Mouse (Mus musculus): ENCODE measurements around the gene Hoxc12. TPM values are rescaled to one million over a fixed set of nuclear protein-coding genes. Genes with fewer than 3 reads are reported as not detected.

The Hoxc12 gene
- polyA plus RNA-seq, 1 experiment from 2014 or later, result not detected

- H3K27me3 ChIP-seq (replicated peaks; ENCODE audit: control insufficient read depth, insufficient read depth, low read length), result peaks cover 92% of the 10 kb centered on the region
- no peaks in the 10 kb centered on the region for H3K9me3 ChIP-seq (ENCODE audit: control insufficient read depth, low read length)
- H3K4me1 ChIP-seq (ENCODE audit: control insufficient read depth, insufficient read depth, low read length), result peaks cover 9% of the 10 kb centered on the region; the same call in 1 of the 2 replicates
- no peak overlapping the region for H3K27ac ChIP-seq (ENCODE audit: low read length)
- ATAC-seq, result no peak
- H3K9ac ChIP-seq (ENCODE audit: low read depth, low read length), result peak overlapping the region; percentile 12; the same call in 1 of the 2 replicates
- 12% methylated on average over 16 of the region's 16 CpGs for WGBS
- H3K4me2 ChIP-seq (ENCODE audit: low read depth, low read length), result peak overlapping the region; percentile 42
- H3K4me3 ChIP-seq (ENCODE audit: low read length), result peak overlapping the region; percentile 18
- no peaks in the 10 kb centered on the region for H3K36me3 ChIP-seq (ENCODE audit: control insufficient read depth, insufficient read depth, low read length)
These were observed 40.9 kb downstream of the Hoxc12 start for GRCm38 (mm10) chr15:102977423-102977974.

- H3K27me3 ChIP-seq (replicated peaks; ENCODE audit: control insufficient read depth, insufficient read depth, low read length), result peaks cover 91% of the 10 kb centered on the region
- peaks cover 9% of the 10 kb centered on the region; the same call in 1 of the 2 replicates for H3K4me1 ChIP-seq (ENCODE audit: control insufficient read depth, insufficient read depth, low read length)
- H3K4me3 ChIP-seq (ENCODE audit: low read length), result no peak overlapping the region
- ATAC-seq, result no peak
- H3K36me3 ChIP-seq (ENCODE audit: control insufficient read depth, insufficient read depth, low read length), result no peaks in the 10 kb centered on the region
- no peak overlapping the region for H3K9ac ChIP-seq (ENCODE audit: low read depth, low read length)
- WGBS, result 17% methylated on average over 13 of the region's 13 CpGs
- H3K4me2 ChIP-seq (ENCODE audit: low read depth, low read length), result no peak overlapping the region
- H3K9me3 ChIP-seq (ENCODE audit: control insufficient read depth, low read length), result no peaks in the 10 kb centered on the region
- no peak overlapping the region for H3K27ac ChIP-seq (ENCODE audit: low read length)
These were observed 42.3 kb downstream of the Hoxc12 start for GRCm38 (mm10) chr15:102978615-102979515.

- Histone ChIP-seq H3K27ac (ENCODE audit: low read length) (no peak overlapping the region), H3K9ac (ENCODE audit: low read depth, low read length) (no peak overlapping the region), H3K4me2 (ENCODE audit: low read depth, low read length) (no peak overlapping the region), H3K4me1 (ENCODE audit: control insufficient read depth, insufficient read depth, low read length) (peaks cover 9% of the 10 kb centered on the region; the same call in 1 of the 2 replicates), H3K4me3 (ENCODE audit: low read length) (no peak overlapping the region), H3K36me3 (ENCODE audit: control insufficient read depth, insufficient read depth, low read length) (no peaks in the 10 kb centered on the region), H3K27me3 (replicated peaks; ENCODE audit: control insufficient read depth, insufficient read depth, low read length) (peaks cover 91% of the 10 kb centered on the region), H3K9me3 (ENCODE audit: control insufficient read depth, low read length) (no peaks in the 10 kb centered on the region)
- no peak for ATAC-seq
- WGBS, result 21% methylated on average over 1 of the region's 1 CpGs
These were observed 43.4 kb downstream of the Hoxc12 start for GRCm38 (mm10) chr15:102979936-102980335.

- WGBS, result 7% methylated on average over 11 of the region's 11 CpGs
These were observed 43.8 kb downstream of the Hoxc12 start for GRCm38 (mm10) chr15:102980352-102980751.

GRCm38 (mm10) chr15:102980912-102981311 is 44.4 kb downstream of the Hoxc12 start:
- under 1% methylated on average over 14 of the region's 14 CpGs for WGBS

More at GRCm38 (mm10) chr15:102980352-102980751, 43.8 kb downstream of the Hoxc12 start:
- Histone ChIP-seq H3K4me1 (ENCODE audit: control insufficient read depth, insufficient read depth, low read length) (peaks cover 9% of the 10 kb centered on the region; the same call in 1 of the 2 replicates), H3K9me3 (ENCODE audit: control insufficient read depth, low read length) (no peaks in the 10 kb centered on the region), H3K4me3 (ENCODE audit: low read length) (no peak overlapping the region), H3K27ac (ENCODE audit: low read length) (no peak overlapping the region), H3K9ac (ENCODE audit: low read depth, low read length) (no peak overlapping the region), H3K4me2 (ENCODE audit: low read depth, low read length) (no peak overlapping the region), H3K27me3 (replicated peaks; ENCODE audit: control insufficient read depth, insufficient read depth, low read length) (peaks cover 90% of the 10 kb centered on the region), H3K36me3 (ENCODE audit: control insufficient read depth, insufficient read depth, low read length) (no peaks in the 10 kb centered on the region)
- ATAC-seq, result no peak

GRCm38 (mm10) chr15:102981379-102982288 is 45.1 kb downstream of the Hoxc12 start:
- Histone ChIP-seq H3K9ac (ENCODE audit: low read depth, low read length) (peak overlapping the region; percentile 64), H3K4me2 (ENCODE audit: low read depth, low read length) (peak overlapping the region; percentile 48), H3K36me3 (ENCODE audit: control insufficient read depth, insufficient read depth, low read length) (no peaks in the 10 kb centered on the region), H3K27ac (ENCODE audit: low read length) (peak overlapping the region; percentile 27), H3K9me3 (ENCODE audit: control insufficient read depth, low read length) (no peaks in the 10 kb centered on the region), H3K27me3 (replicated peaks; ENCODE audit: control insufficient read depth, insufficient read depth, low read length) (peaks cover 90% of the 10 kb centered on the region), H3K4me3 (ENCODE audit: low read length) (peak overlapping the region; percentile 40), H3K4me1 (ENCODE audit: control insufficient read depth, insufficient read depth, low read length) (peaks cover 9% of the 10 kb centered on the region; the same call in 1 of the 2 replicates)
- peak; percentile 29; the same call in 1 of the 2 replicates for ATAC-seq
- WGBS, result under 1% methylated on average over 88 of the region's 88 CpGs

More at GRCm38 (mm10) chr15:102980912-102981311, 44.4 kb downstream of the Hoxc12 start:
- no peak overlapping the region for H3K27ac ChIP-seq (ENCODE audit: low read length)
- H3K4me1 ChIP-seq (ENCODE audit: control insufficient read depth, insufficient read depth, low read length), result peaks cover 9% of the 10 kb centered on the region; the same call in 1 of the 2 replicates
- ATAC-seq, result no peak
- H3K4me3 ChIP-seq (ENCODE audit: low read length), result peak overlapping the region; percentile 40
- no peaks in the 10 kb centered on the region for H3K9me3 ChIP-seq (ENCODE audit: control insufficient read depth, low read length)
- peaks cover 90% of the 10 kb centered on the region for H3K27me3 ChIP-seq (replicated peaks; ENCODE audit: control insufficient read depth, insufficient read depth, low read length)
- no peaks in the 10 kb centered on the region for H3K36me3 ChIP-seq (ENCODE audit: control insufficient read depth, insufficient read depth, low read length)
- peak overlapping the region; percentile 48 for H3K4me2 ChIP-seq (ENCODE audit: low read depth, low read length)
- H3K9ac ChIP-seq (ENCODE audit: low read depth, low read length), result no peak overlapping the region

GRCm38 (mm10) chr15:102983716-102984115 is 47.2 kb downstream of the Hoxc12 start:
- 8% methylated on average over 12 of the region's 12 CpGs for WGBS
- Histone ChIP-seq H3K4me2 (ENCODE audit: low read depth, low read length) (no peak overlapping the region), H3K27me3 (replicated peaks; ENCODE audit: control insufficient read depth, insufficient read depth, low read length) (peaks cover 91% of the 10 kb centered on the region), H3K4me3 (ENCODE audit: low read length) (no peak overlapping the region), H3K36me3 (ENCODE audit: control insufficient read depth, insufficient read depth, low read length) (no peaks in the 10 kb centered on the region), H3K9me3 (ENCODE audit: control insufficient read depth, low read length) (no peaks in the 10 kb centered on the region), H3K27ac (ENCODE audit: low read length) (no peak overlapping the region), H3K4me1 (ENCODE audit: control insufficient read depth, insufficient read depth, low read length) (peaks cover 4% of the 10 kb centered on the region), H3K9ac (ENCODE audit: low read depth, low read length) (no peak overlapping the region)
- no peak for ATAC-seq

GRCm38 (mm10) chr15:102984521-102984920 is 48.0 kb downstream of the Hoxc12 start:
- WGBS, result 8% methylated on average over 10 of the region's 10 CpGs
- Histone ChIP-seq H3K4me2 (ENCODE audit: low read depth, low read length) (no peak overlapping the region), H3K27ac (ENCODE audit: low read length) (no peak overlapping the region), H3K9ac (ENCODE audit: low read depth, low read length) (no peak overlapping the region), H3K4me1 (ENCODE audit: control insufficient read depth, insufficient read depth, low read length) (peaks cover 4% of the 10 kb centered on the region), H3K27me3 (replicated peaks; ENCODE audit: control insufficient read depth, insufficient read depth, low read length) (peaks cover 92% of the 10 kb centered on the region), H3K36me3 (ENCODE audit: control insufficient read depth, insufficient read depth, low read length) (no peaks in the 10 kb centered on the region), H3K9me3 (ENCODE audit: control insufficient read depth, low read length) (no peaks in the 10 kb centered on the region), H3K4me3 (ENCODE audit: low read length) (no peak overlapping the region)
- ATAC-seq, result no peak
